Mouse (Mus musculus): ENCODE measurements around the gene Akap6.

The Akap6 gene

DNA sequence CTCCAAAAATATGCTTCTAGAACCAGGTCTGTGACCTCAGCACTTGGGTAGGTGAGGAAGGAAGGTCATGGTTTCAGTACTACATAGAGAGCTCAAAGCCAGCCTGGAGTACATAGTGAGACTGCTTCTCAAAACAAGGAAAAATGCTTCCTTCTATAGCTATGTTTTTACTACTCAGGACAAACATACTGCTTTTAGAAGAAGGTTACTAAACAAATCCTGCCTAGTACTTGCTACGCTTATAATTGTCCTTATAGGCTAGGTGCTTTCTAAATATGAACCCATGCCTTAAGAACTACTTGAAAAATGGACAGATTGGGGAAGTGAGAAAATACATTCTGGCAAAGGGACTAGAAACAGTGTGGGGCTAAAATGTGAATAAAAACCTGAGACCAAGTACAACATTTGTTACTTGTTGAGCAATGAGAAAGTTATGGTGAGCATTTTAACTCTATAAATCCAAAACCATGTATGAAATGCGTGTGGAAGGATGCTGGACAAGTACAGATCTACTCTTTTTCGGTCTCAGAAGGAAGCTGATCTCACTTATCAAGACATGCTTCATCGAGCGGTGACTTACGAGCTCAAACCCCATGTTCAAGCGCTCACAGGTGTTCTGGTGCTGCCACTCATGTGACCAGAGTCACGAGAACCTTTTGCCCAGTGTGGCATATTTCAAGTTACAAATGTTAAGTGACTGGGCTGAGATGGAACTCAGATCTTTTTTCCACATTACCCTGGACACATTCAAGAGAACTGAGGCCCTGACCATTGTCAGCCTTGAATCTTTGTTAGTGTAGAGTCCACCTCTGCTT, 469.2 kb downstream of the Akap6 start:
- DNase-seq = no peak

DNA sequence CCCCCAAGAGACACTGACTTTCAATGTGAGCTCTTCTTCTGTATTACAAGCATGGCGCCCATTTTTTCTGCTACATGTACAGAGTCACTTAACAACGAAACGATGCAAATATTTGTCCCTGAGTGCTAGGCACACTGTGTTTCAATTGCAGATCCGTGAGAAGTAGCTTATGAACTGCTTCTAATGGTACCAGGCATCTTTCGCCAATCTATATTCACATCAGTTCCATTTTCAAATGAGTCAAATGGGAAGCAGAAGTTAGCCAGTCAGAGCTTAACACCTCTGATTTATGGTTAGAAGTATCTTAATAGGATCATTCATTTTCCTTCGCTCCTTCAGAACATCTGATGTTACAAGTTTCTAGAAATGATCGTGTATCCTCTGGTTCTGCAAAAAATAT, 492.3 kb downstream of the Akap6 start:
- no peak for DNase-seq

DNA sequence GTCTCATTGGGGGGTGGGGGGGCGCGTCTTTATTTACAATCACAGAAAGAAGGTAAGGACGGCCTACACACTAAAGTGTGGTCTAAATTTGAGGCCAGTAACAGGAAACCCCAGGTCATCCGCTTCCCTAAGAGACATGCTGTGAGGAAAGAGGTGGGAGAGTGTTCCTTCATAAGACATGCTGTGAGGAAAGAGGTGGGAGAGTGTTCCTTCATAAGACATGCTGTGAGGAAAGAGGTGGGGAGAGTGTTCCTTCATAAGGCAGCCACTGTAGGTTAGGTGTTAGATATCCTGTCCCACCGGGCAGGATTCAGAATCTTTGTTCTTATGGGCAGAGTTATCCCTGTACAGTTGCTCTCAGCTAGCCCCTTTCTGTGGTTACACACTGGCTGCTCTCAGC, 494.5 kb downstream of the Akap6 start:
- no peak for DNase-seq
